Mouse (Mus musculus) adipocyte (in vitro differentiated cells): ENCODE results near the gene Ttc3.
"Not testable (repeated sequence)": the region's sequence is repeated elsewhere in the genome, so short reads cannot be mapped to it uniquely, and the experiment has no call there.

Source experiments
- DNase-seq: peaks from one replicate; pipeline ENCODE4 v3.0.0-alpha.2; 2016; ENCODE audit warnings: low spot score

Gene Ttc3

DNA sequence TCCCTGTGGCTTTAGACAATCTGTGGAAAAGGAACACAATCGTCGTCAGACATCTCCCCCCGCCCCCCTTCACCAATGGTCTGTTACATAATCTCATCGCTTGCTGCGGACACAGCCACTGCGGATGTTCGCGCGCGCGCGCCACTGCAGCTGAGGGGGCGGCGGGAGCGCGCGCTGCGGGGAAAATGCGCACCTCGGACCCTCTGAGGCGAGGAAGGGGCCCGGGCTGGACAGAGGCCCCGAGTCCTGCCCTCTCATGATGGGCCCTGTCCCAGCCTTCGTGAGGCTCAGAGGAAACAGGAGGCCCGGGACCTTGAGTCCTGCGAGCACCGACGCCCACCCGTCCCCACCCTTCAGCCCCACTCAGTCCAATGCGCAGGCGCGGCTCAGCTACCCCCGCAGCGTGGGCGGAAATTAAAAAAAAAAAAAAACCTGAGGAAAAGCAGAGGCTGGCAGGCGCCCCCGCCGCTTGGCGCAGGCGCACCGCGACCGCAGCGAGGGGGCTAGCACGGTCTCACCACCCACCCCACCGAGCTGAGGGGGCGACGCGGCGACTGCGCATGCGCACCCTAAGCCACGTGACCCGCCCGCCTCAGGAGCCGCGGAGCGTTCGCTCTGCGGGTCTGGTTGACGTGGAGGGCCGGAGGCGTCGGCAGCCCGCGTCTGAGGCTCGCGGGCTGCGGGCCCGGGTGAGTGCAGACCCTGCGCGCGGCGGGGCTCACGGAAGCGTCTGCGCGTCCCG is at the start of gene Ttc3:
Ttc3 (plus strand) TSS at position 446 of the 742 bp plus-strand sequence.
- DNase-seq, result peak; percentile 85

- no peak for DNase-seq
These were observed 46.7 kb upstream of the Ttc3 start for GRCm38 (mm10) chr16:94323681-94324080.

DNA sequence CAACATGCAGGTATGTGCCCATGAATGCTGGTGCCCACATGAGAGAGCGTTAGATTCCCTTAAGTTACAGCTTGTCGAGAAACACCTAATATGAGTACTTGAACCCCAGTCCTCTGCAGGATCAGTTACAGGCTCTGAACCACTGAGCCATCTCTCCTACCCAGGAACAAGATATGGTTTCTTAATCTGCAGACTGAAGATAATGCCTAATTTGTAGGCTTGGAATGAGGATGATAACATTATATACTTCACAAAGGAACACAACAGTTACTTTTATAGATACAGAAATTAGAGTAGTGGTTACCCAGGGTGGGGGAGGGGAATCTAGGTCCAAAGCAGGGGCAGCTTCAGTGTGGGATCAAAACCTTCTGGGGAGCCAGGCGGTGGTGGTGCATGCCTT is 44.4 kb upstream of the Ttc3 start:
- no peak for DNase-seq

DNA sequence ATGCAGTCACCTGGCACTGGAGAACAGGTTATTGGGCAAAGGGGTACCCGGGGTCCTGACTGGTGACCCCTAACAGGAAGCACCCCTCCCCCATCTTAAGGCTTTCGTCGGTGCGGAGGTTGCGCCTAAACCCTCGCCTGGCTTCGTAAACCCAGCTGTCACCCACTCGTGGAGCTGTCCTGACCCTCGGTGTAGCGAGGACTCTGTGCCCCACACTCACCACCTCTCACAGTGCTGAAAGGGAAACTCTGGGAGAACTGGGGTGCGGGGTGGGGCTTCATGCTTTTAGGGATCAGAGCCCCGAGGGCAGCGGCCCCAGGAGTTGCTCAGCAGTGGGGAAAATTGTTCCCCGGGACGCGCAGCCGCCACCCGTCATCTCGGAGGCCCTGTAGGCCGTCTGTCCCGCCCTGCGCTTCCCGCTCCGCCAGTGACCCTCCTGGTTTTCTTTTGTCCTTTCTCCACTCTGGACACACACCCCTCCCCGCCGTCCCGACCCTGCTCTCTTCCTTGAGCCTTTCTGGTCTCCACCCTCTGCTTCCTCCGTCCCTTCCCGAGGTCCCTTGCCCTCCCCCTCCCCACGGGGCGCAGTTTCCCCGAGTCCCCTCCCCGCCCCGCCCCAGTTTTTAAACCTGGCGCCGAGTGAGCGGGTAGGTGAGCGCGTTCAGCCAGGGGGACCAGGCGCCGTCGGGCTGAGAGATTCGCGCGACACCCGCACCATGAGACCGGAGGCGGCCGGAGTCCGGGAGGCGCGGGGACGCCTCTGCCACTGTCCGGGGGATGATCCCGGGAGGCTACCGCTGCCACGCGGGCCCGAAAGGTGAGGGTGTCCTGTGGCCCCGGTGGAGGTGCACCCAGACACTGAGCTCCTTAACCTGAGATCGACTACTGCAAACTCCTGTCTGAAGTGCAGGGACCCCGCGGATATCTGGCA is 42.4 kb upstream of the Ttc3 start, which contains the start of gene Ripply3:
Ripply3 (plus strand) TSS at position 640 of the 931 bp plus-strand sequence.
- DNase-seq, result no peak

GRCm38 (mm10) chr16:94328881-94329867 is 41.2 kb upstream of the Ttc3 start:
- DNase-seq, result no peak

DNA sequence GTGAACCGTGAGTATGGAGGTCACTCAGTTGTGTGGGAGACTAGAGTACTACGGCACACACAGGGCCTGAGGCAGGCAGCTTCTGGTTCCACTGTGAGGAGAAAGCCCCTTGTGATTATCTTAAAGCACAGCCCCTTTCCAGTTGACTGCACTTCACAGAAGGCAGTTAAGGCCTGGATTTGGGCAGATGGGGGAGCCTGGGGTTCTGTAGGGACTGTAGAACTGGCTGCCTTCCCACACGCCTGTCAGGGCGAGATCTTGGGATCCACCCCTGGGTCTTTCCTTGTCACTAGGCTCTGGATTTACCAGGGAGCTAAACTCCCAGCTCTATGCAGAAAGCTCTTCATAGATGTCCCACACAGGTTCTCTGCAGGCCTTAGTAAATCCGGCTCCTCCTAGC is 40.0 kb upstream of the Ttc3 start:
- DNase-seq, result no peak

- no peak for DNase-seq
These were observed 39.1 kb upstream of the Ttc3 start for GRCm38 (mm10) chr16:94331233-94331885.

GRCm38 (mm10) chr16:94331886-94332252 is 38.5 kb upstream of the Ttc3 start:
- peak; percentile 79 for DNase-seq

- DNase-seq, result peak; percentile 58
These were observed 34.8 kb upstream of the Ttc3 start for GRCm38 (mm10) chr16:94335656-94336055.

GRCm38 (mm10) chr16:94339164-94340160 is 31.0 kb upstream of the Ttc3 start:
- not testable (repeated sequence) for DNase-seq

DNA sequence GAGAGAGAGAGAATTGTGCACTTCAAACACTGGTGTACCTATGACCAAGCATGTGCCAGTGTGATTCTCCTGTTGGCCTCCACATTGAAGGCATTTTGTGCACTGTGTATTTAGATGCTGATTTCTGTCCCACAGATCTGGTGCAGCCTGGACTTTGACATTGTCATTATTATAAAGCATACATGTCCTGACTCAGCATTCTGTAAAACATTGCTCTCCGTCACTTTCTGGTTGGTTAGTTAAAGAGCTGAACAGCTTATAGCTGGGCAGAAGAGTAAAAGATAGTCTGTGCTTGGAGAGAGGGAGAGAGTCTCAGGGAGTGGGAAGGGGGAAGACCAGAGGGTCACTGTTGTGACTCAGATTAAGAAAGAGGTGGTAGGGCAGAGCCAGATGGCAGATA is 24.7 kb upstream of the Ttc3 start:
- peak; percentile 23 for DNase-seq

DNA sequence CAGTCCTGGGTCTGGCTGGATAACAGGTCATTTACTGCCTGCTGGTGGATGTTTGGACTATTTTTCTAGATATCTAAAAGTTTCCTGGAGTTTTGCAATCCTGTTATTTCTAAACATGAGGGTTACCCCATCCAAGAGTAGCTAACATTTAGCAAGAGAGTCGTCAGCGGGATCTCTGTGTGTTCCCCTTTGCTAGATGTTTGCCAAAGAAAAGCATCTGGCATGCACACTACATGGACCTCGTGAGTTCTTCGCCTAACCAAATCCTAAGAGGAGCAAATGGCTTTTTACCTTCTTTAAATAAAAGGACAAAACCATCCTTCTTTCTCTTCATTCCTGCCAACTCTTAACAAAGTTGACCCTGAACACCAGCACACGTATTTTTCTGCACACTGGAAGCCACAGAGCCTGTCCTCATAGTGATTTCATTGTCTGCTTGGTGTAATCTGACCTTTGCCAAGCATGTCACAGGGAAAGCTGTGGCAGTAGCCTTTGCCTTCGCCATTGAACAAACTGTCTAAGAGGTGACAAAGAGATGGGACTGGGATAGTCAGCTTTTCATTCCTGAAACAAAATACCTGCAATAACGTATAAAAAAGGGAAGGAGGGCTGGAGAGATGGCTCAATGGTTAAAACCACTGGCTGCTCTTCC is 23.2 kb upstream of the Ttc3 start:
- peak; percentile 96 for DNase-seq

DNA sequence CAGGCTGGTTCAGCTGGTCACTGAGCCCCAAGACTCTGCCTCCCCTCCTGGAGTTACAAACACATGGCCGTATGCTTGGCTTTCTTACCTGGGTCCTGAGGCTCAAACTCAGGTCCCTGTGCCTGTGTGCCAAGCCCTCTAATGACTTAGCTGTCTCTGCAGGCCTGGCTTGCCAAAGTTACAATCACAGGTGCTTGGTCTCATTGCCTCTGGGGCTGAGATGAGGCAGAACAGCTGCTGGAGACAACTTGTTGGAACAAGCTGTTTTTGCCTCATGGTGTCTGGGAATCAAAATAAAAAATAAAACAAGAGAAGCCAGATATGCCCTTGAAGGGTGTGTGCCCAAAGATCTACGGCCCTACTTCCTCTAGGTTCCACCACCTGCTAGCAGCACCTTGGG is 21.6 kb upstream of the Ttc3 start:
- no peak for DNase-seq

- peak; percentile 30 for DNase-seq
These were observed 20.7 kb upstream of the Ttc3 start for GRCm38 (mm10) chr16:94349588-94350286.

- DNase-seq, result no peak
These were observed 20.1 kb upstream of the Ttc3 start for GRCm38 (mm10) chr16:94350287-94350677.

- no peak for DNase-seq
These were observed 16.0 kb upstream of the Ttc3 start for GRCm38 (mm10) chr16:94354450-94354849.

- DNase-seq, result no peak
These were observed 14.4 kb upstream of the Ttc3 start for GRCm38 (mm10) chr16:94356046-94356445.

- no peak for DNase-seq
These were observed 13.5 kb upstream of the Ttc3 start for GRCm38 (mm10) chr16:94356776-94357494.
